7 mouse cellular contexts compared by ENCODE assay signal in the genomic region with DNA sequence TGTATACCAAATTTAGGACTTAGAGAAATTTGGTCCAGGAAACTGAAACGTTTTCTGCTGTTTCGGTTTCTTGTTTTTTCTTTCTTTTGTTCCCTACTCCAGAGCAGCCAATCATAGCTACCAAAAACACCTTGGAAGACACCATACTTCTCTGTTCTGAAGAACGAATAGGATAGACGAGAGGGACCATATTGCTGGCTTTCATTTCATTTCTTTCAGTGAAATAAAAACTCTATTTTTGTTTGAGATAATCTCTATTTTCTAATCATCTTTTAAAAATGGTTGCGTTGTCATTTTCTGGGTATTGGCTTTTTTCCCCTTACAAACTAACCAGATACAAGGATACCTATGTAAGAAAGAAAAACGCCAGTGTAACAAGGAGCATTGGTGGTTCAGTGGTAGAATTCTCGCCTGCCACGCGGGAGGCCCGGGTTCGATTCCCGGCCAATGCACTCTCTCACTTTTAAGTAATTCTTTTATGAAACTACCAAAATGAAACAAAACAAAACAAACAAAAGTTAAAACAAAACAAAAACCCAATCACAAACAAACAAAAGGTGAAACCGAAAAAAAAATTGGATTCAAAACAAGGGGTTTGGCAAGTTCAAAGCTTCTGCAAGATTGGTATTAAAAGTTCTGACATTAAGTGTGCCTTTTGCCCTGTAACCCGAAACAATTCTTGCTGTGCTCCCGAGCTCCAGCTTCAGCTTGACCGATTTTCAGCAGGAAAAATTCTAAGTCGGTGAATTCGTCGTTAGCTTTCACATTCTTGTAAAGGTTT. TPM values are rescaled to one million over a fixed set of nuclear protein-coding genes. Genes with fewer than 3 reads are reported as not detected.
DNase-seq lines count a peak whose midpoint lies in the region; ATAC-seq and TF ChIP-seq lines count a peak whose summit lies in the region.

No protein-coding gene starts in this region.

- peak; percentile 87 for DNase-seq in Muller cell, postnatal 12 days (ENCODE audit: inconsistent ontology term)
- peak; percentile 74 to 82 for DNase-seq in cerebellum, adult 2 months
- DNase-seq in left cerebral cortex, adult 2 months (ENCODE audit: extremely low spot score in 1 of 2, low spot score in 2 of 2), result peak; percentile 71 to 74
- peak; percentile 57 to 62 for DNase-seq in right cerebral cortex, postnatal 36 days (ENCODE audit: low spot score in 2 of 2)

- H3K4me2 ChIP-seq in hindbrain, embryonic 12.5 days (replicated peaks), result peak overlapping the region; percentile 68

- H3K9ac ChIP-seq in hindbrain, embryonic 12.5 days, result 0 out of 2 replicates have a peak overlapping the region, but pooled peaks have one; percentile 18

- ATAC-seq in frontal cortex, adult (ENCODE audit: low TSS enrichment), result peak; percentile 55
- ATAC-seq in hindbrain, embryonic 12.5 days (ENCODE audit: low FRiP score), result peak; percentile 67
- peak; percentile 39 for ATAC-seq in megakaryocyte, adult 5-6 weeks (ENCODE audit: poor library complexity, severe bottlenecking)

- H3K9me3 ChIP-seq in hindbrain, embryonic 12.5 days (replicated peaks), result no peaks in the 10 kb centered on the region

- intact Hi-C loops in left cerebral cortex, adult 2 months (cut with DNase I), result loop anchor here (2.0 to 5.0 kb wide), 4 partner anchors 16 to 1490 kb away; no protein-coding TSS in a partner anchor

- WGBS in cerebellum, adult 2 months, result under 1% methylated on average over 19 of the region's 19 CpGs
- under 1% methylated on average over 19 of the region's 19 CpGs for WGBS in hindbrain, embryonic 12.5 days

- H3K27me3 ChIP-seq in cerebellum, adult 2 months (ENCODE audit: control insufficient read depth, insufficient read depth, low read length), result no peaks in the 10 kb centered on the region
- no peaks in the 10 kb centered on the region for H3K27me3 ChIP-seq in hindbrain, embryonic 12.5 days

- H3K4me1 ChIP-seq in cerebellum, adult 2 months (ENCODE audit: control insufficient read depth, insufficient read depth, low read length), result no peaks in the 10 kb centered on the region
- H3K4me1 ChIP-seq in hindbrain, embryonic 12.5 days, result peaks cover 3% of the 10 kb centered on the region; the same call in 1 of the 2 replicates

- no peaks in the 10 kb centered on the region for H3K36me3 ChIP-seq in hindbrain, embryonic 12.5 days

- H3K27ac ChIP-seq in cerebellum, adult 2 months (ENCODE audit: insufficient read depth, low read length), result no peak overlapping the region
- no peak overlapping the region for H3K27ac ChIP-seq in hindbrain, embryonic 12.5 days
- peak overlapping the region; percentile 66 for H3K27ac ChIP-seq in left cerebral cortex, adult 2 months

- no peak for TF ChIP-seq CTCF in cerebellum, adult 2 months (IDR thresholded peaks at IDR 0.05; ENCODE audit: borderline replicate concordance, insufficient read depth, low read depth, low read length)
- no peak for TF ChIP-seq CTCF in left cerebral cortex, adult 2 months (IDR thresholded peaks at IDR 0.05)

- no peak for TF ChIP-seq POLR2A in cerebellum, adult 2 months (IDR thresholded peaks at IDR 0.05; ENCODE audit: borderline replicate concordance, insufficient read depth, low read length)

- peak overlapping the region; percentile 63 for H3K4me3 ChIP-seq in cerebellum, adult 2 months (replicated peaks; ENCODE audit: insufficient read depth, low read depth, low read length)
- peak overlapping the region; percentile 41 for H3K4me3 ChIP-seq in hindbrain, embryonic 12.5 days
- peak overlapping the region; percentile 64 for H3K4me3 ChIP-seq in left cerebral cortex, adult 2 months

RNA-seq across cellular contexts. Expression of a gene that starts 13.8 kb away (rescaled TPM):
- polyA plus RNA-seq in cerebellum, adult 2 months (2012; rRNA removed), result 33.0 and 35.8 TPM in 2 replicates
- polyA plus RNA-seq in hindbrain, embryonic 12.5 days (2016; fragmentation: Nextera tagmentation; extraction: Ambion mirVana), result 5.7 and 6.9 TPM in 2 replicates
- 100 to 1,000 TPM; 289 to 340 TPM for total RNA-seq in left cerebral cortex, adult 2 months (2021)
- 61.7 and 63.9 TPM in 2 replicates for total RNA-seq in megakaryocyte, adult 5-6 weeks (2015)
- 1,033 and 1,202 TPM in 2 replicates for total RNA-seq in megakaryocyte, adult 5-6 weeks (2017)

RNA-seq across cellular contexts. Expression of a gene that starts 16.7 kb away (rescaled TPM):
- polyA plus RNA-seq in cerebellum, adult 2 months (2012; rRNA removed), result 0.60 and 2.4 TPM in 2 replicates
- polyA plus RNA-seq in hindbrain, embryonic 12.5 days (2016; fragmentation: Nextera tagmentation; extraction: Ambion mirVana), result 5.2 TPM in 1 of 2 replicates, not detected in the other
- 1 to 10 TPM; 2.4 to 4.4 TPM for total RNA-seq in left cerebral cortex, adult 2 months (2021)
- total RNA-seq in megakaryocyte, adult 5-6 weeks (2015), result 61.9 and 91.1 TPM in 2 replicates
- 1,786 and 1,821 TPM in 2 replicates for total RNA-seq in megakaryocyte, adult 5-6 weeks (2017)

RNA-seq across cellular contexts. Expression of a gene that starts 18.2 kb away (rescaled TPM):
- 0.29 TPM in 1 of 2 replicates, not detected in the other for polyA plus RNA-seq in cerebellum, adult 2 months (2012; rRNA removed)
- 2.2 and 4.4 TPM in 2 replicates for polyA plus RNA-seq in hindbrain, embryonic 12.5 days (2016; fragmentation: Nextera tagmentation; extraction: Ambion mirVana)
- 1 to 10 TPM; 2.6 to 5.1 TPM for total RNA-seq in left cerebral cortex, adult 2 months (2021)
- total RNA-seq in megakaryocyte, adult 5-6 weeks (2015), result 225 and 241 TPM in 2 replicates
- total RNA-seq in megakaryocyte, adult 5-6 weeks (2017), result 441 and 668 TPM in 2 replicates

RNA-seq across cellular contexts. Expression of a gene that starts 26.2 kb away (rescaled TPM):
- polyA plus RNA-seq in cerebellum, adult 2 months (2012; rRNA removed), result 0.33 and 0.34 TPM in 2 replicates
- 0.37 and 0.57 TPM in 2 replicates for polyA plus RNA-seq in hindbrain, embryonic 12.5 days (2016; fragmentation: Nextera tagmentation; extraction: Ambion mirVana)
- under 1 TPM; 0.61 TPM for total RNA-seq in left cerebral cortex, adult 2 months (2021)
- 32.3 and 36.5 TPM in 2 replicates for total RNA-seq in megakaryocyte, adult 5-6 weeks (2015)
- 143 and 176 TPM in 2 replicates for total RNA-seq in megakaryocyte, adult 5-6 weeks (2017)

RNA-seq across cellular contexts. Expression of a gene that starts 26.8 kb away (rescaled TPM):
- 0.32 and 0.33 TPM in 2 replicates for polyA plus RNA-seq in cerebellum, adult 2 months (2012; rRNA removed)
- polyA plus RNA-seq in hindbrain, embryonic 12.5 days (2016; fragmentation: Nextera tagmentation; extraction: Ambion mirVana), result 0.66 and 1.4 TPM in 2 replicates
- 10 to 100 TPM; 12.9 to 15.5 TPM for total RNA-seq in left cerebral cortex, adult 2 months (2021)
- 43.8 and 48.7 TPM in 2 replicates for total RNA-seq in megakaryocyte, adult 5-6 weeks (2015)
- 145 and 146 TPM in 2 replicates for total RNA-seq in megakaryocyte, adult 5-6 weeks (2017)

Comparison
In these comparisons a context has a peak if more than half of its experiments do, and no peak if none do; other contexts are left out.
1. RNA of a gene that starts 16.7 kb away (total RNA-seq): 61.9 to 1,821 TPM in megakaryocyte, adult 5-6 weeks; 2.4 to 4.4 TPM in left cerebral cortex, adult 2 months; every median in the first group is over 10 times any median in the second.
2. RNA of a gene that starts 18.2 kb away (total RNA-seq): 225 to 668 TPM in megakaryocyte, adult 5-6 weeks; 2.6 to 5.1 TPM in left cerebral cortex, adult 2 months; every median in the first group is over 10 times any median in the second.
3. Peak in every context shown above with its lines, with median percentiles within 50 percentile points of each other: DNase-seq, H3K4me3 ChIP-seq and ATAC-seq.